Mouse (Mus musculus) G1E-ER4 (cell line): ENCODE data around the gene 4930404H24Rik. TPM values are rescaled to one million over a fixed set of nuclear protein-coding genes. Genes with fewer than 3 reads are reported as not detected.

ENCODE experiments used
- GATA1 ChIP-seq: IDR thresholded peaks from one replicate; pipeline ENCODE4 v1.8.0; 2012; ENCODE audit warnings: low read length, inconsistent platforms
- polyA plus RNA-seq: library from polyadenylated mRNA; stranded (reverse); fragments of >175 nt; gene quantifications from 2 replicates; pipeline ENCODE4 v1.2.3, GENCODE M21; 2012

The 4930404H24Rik gene
- polyA plus RNA-seq = not detected in 2 replicates

- no peak for TF ChIP-seq GATA1
Observed at GRCm38 (mm10) chr2:153492573-153493392, at the start of gene 4930404H24Rik. 4930404H24Rik (plus strand) TSS chr2:153492790.

DNA sequence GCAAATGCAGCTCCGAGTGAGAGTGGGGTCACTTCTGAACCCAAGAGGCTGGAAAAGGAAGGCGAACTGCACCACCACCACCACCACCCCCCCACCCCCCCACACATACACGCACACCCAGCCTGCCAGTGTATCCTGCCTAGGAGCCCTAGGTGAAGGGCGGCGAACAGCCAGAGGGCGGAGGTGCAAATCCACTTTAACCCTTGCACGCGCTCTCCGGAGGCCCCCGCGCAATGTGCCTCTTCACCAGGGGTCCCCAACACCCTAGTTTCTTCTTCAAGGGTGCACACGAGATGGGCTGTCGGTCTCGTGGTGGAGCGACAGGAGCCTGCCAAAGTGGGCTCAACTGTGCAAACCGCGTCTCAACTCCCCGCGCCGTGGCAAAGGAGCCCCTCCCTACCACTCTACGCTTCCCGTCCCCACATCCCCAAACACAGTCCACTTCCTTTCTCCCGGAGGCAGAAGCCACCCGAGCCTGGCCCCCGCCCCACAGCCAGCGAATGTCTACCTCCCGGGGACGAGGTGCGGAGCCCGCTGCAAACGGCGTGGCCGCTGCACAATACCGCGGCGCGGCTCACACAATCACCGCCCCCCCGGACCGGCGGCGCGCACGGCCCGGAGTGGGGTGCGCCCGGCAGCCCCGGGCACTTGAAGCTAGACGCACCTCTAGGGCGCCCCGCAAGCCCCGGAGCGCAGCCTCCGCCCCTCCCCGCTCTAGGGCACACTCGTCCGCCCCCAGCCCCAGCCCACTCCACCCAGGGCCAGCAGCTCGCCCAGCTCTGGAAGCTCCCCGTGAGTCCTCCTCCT, 49.0 kb upstream of the 4930404H24Rik start:
- no peak for TF ChIP-seq GATA1

- TF ChIP-seq GATA1 = no peak
Observed at GRCm38 (mm10) chr2:153444254-153445136, 48.1 kb upstream of the 4930404H24Rik start.

- no peak for TF ChIP-seq GATA1
Observed at GRCm38 (mm10) chr2:153445137-153446016, 47.2 kb upstream of the 4930404H24Rik start.

DNA sequence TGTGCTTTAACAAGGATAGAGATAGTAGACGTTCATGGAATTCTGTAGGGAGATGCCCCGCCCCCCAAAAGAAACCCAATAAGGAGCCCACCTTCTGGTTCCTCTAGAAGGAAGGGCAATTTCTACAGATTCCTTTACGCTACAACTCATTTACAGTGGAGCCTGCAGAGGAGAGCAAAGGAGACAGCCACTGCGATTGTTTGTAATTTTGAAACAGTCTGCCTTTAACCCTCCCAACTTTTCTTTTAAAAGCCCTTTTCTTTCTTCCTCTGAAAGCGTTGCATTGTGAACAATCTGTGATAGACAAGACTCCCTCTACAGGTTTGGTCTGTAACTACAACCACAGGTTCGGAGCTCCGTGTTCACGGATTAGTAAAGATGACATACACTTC, 46.6 kb upstream of the 4930404H24Rik start:
- TF ChIP-seq GATA1 = no peak

DNA sequence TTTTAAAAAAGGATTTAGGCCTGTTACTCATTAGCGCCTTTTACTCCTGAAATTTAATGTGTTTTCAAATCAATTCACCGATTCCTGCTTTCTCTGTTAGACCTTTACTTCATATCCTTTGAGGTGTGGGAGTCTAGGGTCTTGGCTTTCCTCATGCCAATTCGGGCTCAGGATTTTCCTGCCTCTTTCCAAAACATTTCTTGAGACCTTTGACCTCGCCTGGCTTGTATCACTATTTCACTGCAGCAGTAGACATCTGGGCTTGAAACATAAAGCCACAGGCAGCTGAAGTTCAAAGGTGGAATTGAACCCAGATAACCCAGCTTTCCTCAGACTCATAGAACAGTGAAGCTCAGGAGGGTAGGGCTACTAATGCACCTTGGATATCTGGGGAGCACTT, 46.1 kb upstream of the 4930404H24Rik start:
- no peak for TF ChIP-seq GATA1

DNA sequence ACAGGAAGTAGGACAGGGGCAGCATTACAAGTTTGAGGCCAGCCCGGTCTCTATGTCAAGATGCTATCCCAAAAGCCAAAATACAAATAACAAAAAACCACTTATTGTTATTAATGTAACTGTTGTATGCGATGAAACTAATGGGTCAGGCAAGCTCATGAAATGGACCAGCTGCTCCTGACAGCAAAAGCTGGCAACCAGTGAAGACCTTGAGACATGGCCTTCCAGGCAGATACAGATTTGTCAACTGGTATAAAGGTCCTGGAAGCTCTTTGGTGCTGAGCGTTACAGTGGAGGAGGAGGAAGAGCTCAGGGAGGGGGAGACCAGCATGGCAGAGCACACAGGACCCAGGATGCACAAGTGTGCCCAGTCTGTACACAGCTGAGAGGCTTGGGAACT, 44.9 kb upstream of the 4930404H24Rik start:
- TF ChIP-seq GATA1 = no peak

GRCm38 (mm10) chr2:153448519-153448918, 44.1 kb upstream of the 4930404H24Rik start:
- TF ChIP-seq GATA1 = no peak

- TF ChIP-seq GATA1 = no peak
Observed at GRCm38 (mm10) chr2:153453961-153454759, 38.4 kb upstream of the 4930404H24Rik start.

DNA sequence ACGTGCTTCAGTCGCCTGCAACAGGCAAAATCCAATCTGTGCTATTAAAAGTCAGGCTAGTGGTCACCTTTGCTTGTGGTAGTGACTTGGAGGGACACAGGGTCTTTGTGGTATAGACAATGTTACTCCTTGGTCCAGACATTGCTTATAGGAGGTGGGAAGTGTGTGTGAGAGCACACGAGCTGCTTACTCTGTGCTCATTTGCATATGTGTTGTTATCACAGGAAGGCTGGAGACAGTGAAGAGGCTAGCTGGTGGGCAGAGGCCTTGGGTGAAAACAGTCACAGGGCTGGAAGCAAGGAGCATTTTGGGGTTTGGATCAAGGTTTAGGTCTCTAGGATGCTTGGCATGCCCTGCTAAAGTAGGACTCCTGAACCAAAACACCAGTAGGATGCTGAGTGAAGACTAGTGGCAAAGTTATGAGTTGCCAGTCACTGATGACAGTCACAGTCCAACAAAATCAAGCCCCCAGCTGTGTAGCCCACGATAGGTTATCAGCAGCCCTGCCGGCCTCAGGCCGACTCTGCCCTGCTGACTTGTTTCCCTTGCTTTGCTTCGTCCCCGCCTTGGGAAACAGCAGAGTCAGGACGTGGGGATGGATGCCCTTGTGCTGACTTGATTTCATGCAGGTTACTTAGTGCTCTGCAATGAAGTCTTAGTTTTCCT, 37.6 kb upstream of the 4930404H24Rik start:
- no peak for TF ChIP-seq GATA1

DNA sequence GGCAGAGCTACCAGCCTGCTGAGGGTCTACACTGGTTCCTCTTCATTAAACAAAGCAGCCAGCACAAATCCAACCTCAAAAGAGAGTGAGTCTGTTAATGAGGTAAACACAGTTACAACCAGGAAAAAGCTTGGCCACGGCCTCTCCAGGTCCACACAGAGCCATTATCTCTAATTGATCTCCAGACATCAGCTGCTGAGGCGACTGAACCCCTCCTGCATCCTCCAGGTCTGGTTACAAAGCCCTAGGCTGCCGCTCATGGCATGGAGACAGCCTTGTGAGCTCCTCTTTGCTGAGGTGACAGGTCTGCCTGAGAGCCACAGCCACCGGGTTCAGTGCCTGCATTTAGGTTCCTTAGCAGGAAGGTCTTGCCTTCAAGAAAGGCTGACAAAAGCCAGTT, 35.1 kb upstream of the 4930404H24Rik start:
- TF ChIP-seq GATA1 = no peak

DNA sequence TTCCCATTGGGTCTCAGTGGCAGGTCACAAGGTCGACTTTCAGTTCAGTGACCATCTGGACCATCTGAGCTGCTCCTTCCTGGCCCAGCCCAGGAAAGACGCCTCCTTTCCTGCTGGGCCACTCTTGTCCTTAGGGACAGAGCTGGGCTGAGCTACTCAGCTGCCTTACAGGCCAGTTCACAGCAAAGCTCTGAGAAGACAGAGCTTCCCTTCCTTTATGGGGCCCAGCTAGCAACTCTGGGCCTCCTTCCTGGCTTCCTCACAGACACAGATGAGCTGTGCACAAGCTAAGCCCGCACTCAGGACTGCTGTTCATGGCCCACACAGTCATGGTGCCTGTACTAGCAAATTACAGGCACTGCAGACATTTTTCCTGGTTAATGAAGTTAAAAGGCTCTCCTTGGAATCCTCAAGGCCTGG, 34.6 kb upstream of the 4930404H24Rik start:
- no peak for TF ChIP-seq GATA1

DNA sequence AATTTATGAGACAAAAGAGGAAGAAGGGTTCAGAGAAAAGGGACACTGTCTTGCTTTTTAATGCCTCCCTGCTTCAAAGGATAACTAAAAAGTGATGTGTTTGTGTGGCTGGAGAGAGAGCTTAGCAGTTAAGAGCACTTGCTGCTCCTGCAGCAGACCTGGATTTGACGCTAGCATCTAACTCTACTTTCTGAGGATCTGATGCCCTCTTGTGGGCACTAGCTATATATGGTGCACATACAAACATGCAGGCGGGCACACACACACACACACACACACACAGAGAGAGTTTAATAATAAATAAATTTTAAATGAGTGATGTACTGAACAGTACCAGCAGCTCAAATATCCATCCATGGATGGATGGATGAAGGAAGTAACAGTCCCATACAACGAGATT, 29.3 kb upstream of the 4930404H24Rik start:
- TF ChIP-seq GATA1 = no peak
